Mouse (Mus musculus) CH12.LX (cell line): ENCODE measurements around the gene Sh3rf1. TPM values are rescaled to one million over a fixed set of nuclear protein-coding genes. Genes with fewer than 3 reads are reported as not detected.

Experiments used
- DNase-seq: peaks from one replicate; pipeline ENCODE4 v3.0.0-alpha.2; 2013; ENCODE audit errors: extremely low read depth
- H3K27ac ChIP-seq: 2 replicates; pipeline ENCODE4 v1.5.1; 2012; ENCODE audit warnings: low read depth, mild to moderate bottlenecking, control low read depth, moderate library complexity; ENCODE audit not compliant: insufficient read depth
- H3K27me3 ChIP-seq: replicated peaks from 2 replicates; pipeline ENCODE3; 2012; ENCODE audit warnings: inconsistent platforms
- H3K36me3 ChIP-seq, 2 experiments: replicated peaks in 1 of 2; 2 replicates each; pipeline versions ENCODE3 to v1.6.1; 2012; ENCODE audit warnings: inconsistent platforms in 1 of 2, low read length in 1 of 2, mild to moderate bottlenecking in 1 of 2, mixed read lengths in 1 of 2, moderate library complexity in 1 of 2; ENCODE audit not compliant: control insufficient read depth in 1 of 2, insufficient read depth in 1 of 2
- H3K4me1 ChIP-seq, 2 experiments: 2 replicates each; pipeline ENCODE4 v1.6.1; 2012; ENCODE audit warnings: inconsistent platforms in 1 of 2, moderate library complexity in 1 of 2; ENCODE audit not compliant: insufficient read depth in 2 of 2, control insufficient read depth in 1 of 2
- H3K4me2 ChIP-seq: 2 replicates; pipeline ENCODE4 v1.6.1; 2012; ENCODE audit warnings: low read depth, mild to moderate bottlenecking, control low read depth; ENCODE audit not compliant: poor library complexity, insufficient read depth, severe bottlenecking
- H3K4me3 ChIP-seq, 3 experiments: fragments of 150-350 bp in 1 of 3; sonication (generic) in 1 of 3; replicated peaks in 1 of 3; 2 replicates each; pipeline versions ENCODE3 to v1.5.1; 2011 to 2012; ENCODE audit warnings: low read depth in 2 of 3, low read length in 2 of 3, mild to moderate bottlenecking in 2 of 3, moderate library complexity in 2 of 3, control low read depth in 1 of 3, improper control_type of control experiment in 1 of 3, inconsistent platforms in 1 of 3, mixed read lengths in 1 of 3; ENCODE audit not compliant: poor library complexity in 1 of 3
- H3K79me2 ChIP-seq: replicated peaks from 2 replicates; pipeline ENCODE4 v1.6.1; 2012; ENCODE audit warnings: mild to moderate bottlenecking, moderate library complexity; ENCODE audit not compliant: control insufficient read depth, poor library complexity, insufficient read depth, severe bottlenecking; ENCODE audit errors: extremely low read depth
- H3K9ac ChIP-seq: 2 replicates; pipeline ENCODE4 v1.6.1; 2012; ENCODE audit warnings: low read depth, mild to moderate bottlenecking, control low read depth, moderate library complexity; ENCODE audit not compliant: insufficient read depth
- H3K9me3 ChIP-seq: replicated peaks from 2 replicates; pipeline ENCODE3; 2012; ENCODE audit warnings: low read length, inconsistent platforms, mixed read lengths
- CHD2 ChIP-seq: IDR thresholded peaks from 2 replicates; pipeline ENCODE4 v1.6.1; 2011; ENCODE audit warnings: low read length, improper control_type of control experiment
- E2F4 ChIP-seq: IDR thresholded peaks from 2 replicates; pipeline ENCODE4 v1.6.1; 2011; ENCODE audit warnings: low read depth, low read length, improper control_type of control experiment; ENCODE audit not compliant: insufficient replicate concordance
- ELF1 ChIP-seq: IDR thresholded peaks from 2 replicates; pipeline ENCODE4 v1.6.1; 2014; ENCODE audit warnings: low read depth, mild to moderate bottlenecking, inconsistent platforms, low read length, improper control_type of control experiment
- EP300 ChIP-seq: IDR thresholded peaks from 2 replicates; pipeline ENCODE4 v1.6.1; 2011; ENCODE audit warnings: low read length, improper control_type of control experiment
- ETS1 ChIP-seq: conservative IDR thresholded peaks from 2 replicates; pipeline ENCODE4 v1.6.1; 2012; ENCODE audit warnings: low read depth, mild to moderate bottlenecking, inconsistent platforms, low read length, improper control_type of control experiment, moderate library complexity
- HCFC1 ChIP-seq: IDR thresholded peaks from 2 replicates; pipeline ENCODE4 v1.6.1; 2012; ENCODE audit warnings: low read depth, mild to moderate bottlenecking, inconsistent platforms, low read length, improper control_type of control experiment
- JUN ChIP-seq: IDR thresholded peaks from 2 replicates; pipeline ENCODE4 v1.6.1; 2011; ENCODE audit warnings: low read depth, mild to moderate bottlenecking, low read length, improper control_type of control experiment, moderate library complexity; ENCODE audit not compliant: insufficient read depth
- JUND ChIP-seq: conservative IDR thresholded peaks from 2 replicates; pipeline ENCODE4 v1.6.1; 2011; ENCODE audit warnings: low read depth, low read length, improper control_type of control experiment
- MAX ChIP-seq: IDR thresholded peaks from 2 replicates; pipeline ENCODE4 v1.6.1; 2011; ENCODE audit warnings: low read length, improper control_type of control experiment
- MAZ ChIP-seq: IDR thresholded peaks from 2 replicates; pipeline ENCODE4 v1.6.1; 2012; ENCODE audit warnings: low read depth, mild to moderate bottlenecking, inconsistent platforms, low read length, improper control_type of control experiment, moderate library complexity
- MEF2A ChIP-seq: IDR thresholded peaks from 2 replicates; pipeline ENCODE4 v1.6.1; 2014; ENCODE audit warnings: low read depth, mild to moderate bottlenecking, inconsistent platforms, low read length, improper control_type of control experiment, borderline replicate concordance
- MXI1 ChIP-seq: IDR thresholded peaks from 2 replicates; pipeline ENCODE4 v1.6.1; 2011; ENCODE audit warnings: mild to moderate bottlenecking, low read depth, low read length, improper control_type of control experiment
- NRF1 ChIP-seq: IDR thresholded peaks from 2 replicates; pipeline ENCODE4 v1.6.1; 2014; ENCODE audit warnings: low read depth, mild to moderate bottlenecking, inconsistent platforms, low read length, improper control_type of control experiment, moderate library complexity
- POLR2A ChIP-seq: IDR thresholded peaks from 2 replicates; pipeline ENCODE4 v1.6.1; 2011; ENCODE audit warnings: low read depth, mild to moderate bottlenecking, improper control_type of control experiment, low read length
- RCOR1 ChIP-seq: conservative IDR thresholded peaks from 2 replicates; pipeline ENCODE4 v1.6.1; 2012; ENCODE audit warnings: low read depth, mild to moderate bottlenecking, inconsistent platforms, low read length, improper control_type of control experiment
- SMC3 ChIP-seq: IDR thresholded peaks from 2 replicates; pipeline ENCODE4 v1.6.1; 2011; ENCODE audit warnings: low read depth, low read length, improper control_type of control experiment
- TCF12 ChIP-seq: IDR thresholded peaks from 2 replicates; pipeline ENCODE4 v1.6.1; 2014; ENCODE audit warnings: low read depth, mild to moderate bottlenecking, inconsistent platforms, low read length, improper control_type of control experiment
- USF1 ChIP-seq: IDR thresholded peaks from 2 replicates; pipeline ENCODE4 v1.6.1; 2014; ENCODE audit warnings: low read depth, mild to moderate bottlenecking, inconsistent platforms, low read length, improper control_type of control experiment
- USF2 ChIP-seq: conservative IDR thresholded peaks from 2 replicates; pipeline ENCODE4 v1.6.1; 2011; ENCODE audit warnings: low read depth, low read length, improper control_type of control experiment
- ZC3H11A ChIP-seq: IDR thresholded peaks from 2 replicates; pipeline ENCODE4 v1.6.1; 2012; ENCODE audit warnings: low read depth, mild to moderate bottlenecking, inconsistent platforms, low read length, improper control_type of control experiment
- ZMIZ1 ChIP-seq: IDR thresholded peaks from 2 replicates; pipeline ENCODE4 v1.6.1; 2012; ENCODE audit warnings: low read depth, mild to moderate bottlenecking, inconsistent platforms, low read length, improper control_type of control experiment
- dilution Hi-C: fragments of 300-500 bp; cut with MboI; formaldehyde crosslinking; loops from 2 replicates; pipeline ENCODE4 v1.14.3; 2020; ENCODE audit warnings: low sequenced_read_pairs; ENCODE audit not compliant: extremely low pct_unique_long_range_greater_than_20kb, extremely low pct_ligation_motif_present
- in situ Hi-C: fragments of 300-500 bp; cut with MboI; formaldehyde crosslinking; loops from 3 replicates; pipeline ENCODE4 v1.14.3; 2019; ENCODE audit warnings: low sequenced_read_pairs, low pct_ligation_motif_present, low pct_unique_long_range_greater_than_20kb, mixed read lengths
- polyA plus RNA-seq: library from polyadenylated mRNA; unstranded; fragments of >175 nt; gene quantifications from 2 replicates; pipeline ENCODE4 v1.2.1, GENCODE M21; 2012; ENCODE audit warnings: low read depth; ENCODE audit not compliant: insufficient read length
- total RNA-seq, 2 experiments: library from RNA; depleted of rRNA; stranded (reverse); fragments of 300-350 nt in 1 of 2; fragments of >200 nt in 1 of 2; gene quantifications; 2 replicates each; pipeline ENCODE4 v1.2.3; 2012 to 2014

The Sh3rf1 gene
- total and polyA plus RNA-seq, 3 experiments: 6.0 to 16.8 (median 10.6) TPM

DNA sequence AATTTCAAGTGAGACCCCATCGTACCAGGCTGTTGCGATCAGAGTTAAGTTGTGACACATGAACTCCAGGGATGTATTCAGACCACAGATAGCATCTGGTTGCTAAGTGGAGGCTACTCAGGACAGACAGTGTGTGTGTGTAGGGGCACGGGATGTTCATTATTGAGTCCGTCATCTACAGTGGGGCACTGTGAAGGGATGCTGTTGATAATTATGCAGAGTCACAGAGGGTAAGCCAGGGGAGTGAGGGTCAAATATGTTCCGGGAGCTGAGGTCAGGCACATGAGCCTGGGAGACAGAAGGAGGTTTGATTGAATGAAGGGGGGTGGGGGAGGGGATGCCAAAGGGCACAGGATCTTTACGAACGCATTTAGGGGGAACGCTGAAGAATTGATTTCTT lies 17.6 kb downstream of the Sh3rf1 start:
- H3K9me3 ChIP-seq: peaks cover 17% of the 10 kb centered on the region

DNA sequence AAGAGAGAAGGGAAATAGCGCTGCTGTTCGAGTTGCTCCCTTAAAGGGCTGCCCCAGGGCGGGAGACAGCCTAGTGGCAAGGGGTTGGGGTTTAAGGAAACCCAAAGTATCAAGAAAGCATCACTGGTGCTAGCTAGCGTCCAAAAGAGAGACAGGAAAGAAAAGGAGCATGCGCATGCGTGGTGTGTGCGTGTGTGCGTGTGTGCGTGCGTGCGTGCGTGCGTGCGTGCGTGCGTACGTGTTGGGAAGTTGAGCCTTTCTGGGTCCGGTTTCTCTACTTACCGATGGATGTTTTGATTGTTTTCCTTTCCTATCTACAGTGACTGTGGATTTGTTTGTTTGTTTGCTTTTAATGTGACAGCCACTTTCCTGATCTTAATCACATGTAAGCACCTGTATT lies 19.2 kb downstream of the Sh3rf1 start:
- Histone ChIP-seq H3K4me3 (no peak overlapping the region), H3K4me2 (no peak overlapping the region), H3K9ac (no peak overlapping the region), H3K79me2 (peaks cover 15% of the 10 kb centered on the region), H3K27me3 (no peaks in the 10 kb centered on the region), H3K27ac (no peak overlapping the region), H3K4me1 (no peaks in the 10 kb centered on the region), H3K36me3 (peaks cover 15 to 72% of the 10 kb centered on the region in 2 experiments), H3K9me3 (peaks cover 21% of the 10 kb centered on the region)
- TF ChIP-seq MEF2A (no peak), TCF12 (no peak), ZMIZ1 (no peak), HCFC1 (no peak), EP300 (no peak), USF1 (no peak), USF2 (no peak), MXI1 (no peak), RCOR1 (no peak), JUN (no peak), CHD2 (no peak), ELF1 (no peak), POLR2A (no peak)
- DNase-seq: no peak
- dilution Hi-C loops: no loop called here
- in situ Hi-C loops: no loop called here

More for the DNA sequence above, 17.6 kb downstream of the Sh3rf1 start:
- H3K4me2 ChIP-seq: no peak overlapping the region
- in situ Hi-C loops: no loop called here
- peaks cover 0 to 5% of the 10 kb centered on the region in 2 experiments; a peak in 1 of 4 replicates for H3K4me1 ChIP-seq
- H3K4me3 ChIP-seq: no peak overlapping the region
- peaks cover 20% of the 10 kb centered on the region for H3K79me2 ChIP-seq
- no peaks in the 10 kb centered on the region for H3K27me3 ChIP-seq
- TF ChIP-seq NRF1 (no peak), E2F4 (no peak), MAZ (no peak), SMC3 (no peak), POLR2A (no peak), ZC3H11A (no peak), MAX (no peak), MXI1 (no peak), ETS1 (no peak), JUND (no peak)
- TF ChIP-seq, all 38 proteins: peak for 0
- Histone ChIP-seq H3K36me3 (peaks cover 16 to 75% of the 10 kb centered on the region in 2 experiments), H3K27ac (no peak overlapping the region), H3K9ac (no peak overlapping the region)
- DNase-seq: no peak
- dilution Hi-C loops: no loop called here
